Mouse (Mus musculus): ENCODE data around the gene Shpk.

- TF ChIP-seq POLR2AphosphoS2 (IDR thresholded peaks at IDR 0.05; ENCODE audit: insufficient read length, low read depth) (no peak), USF1 (IDR thresholded peaks at IDR 0.05; ENCODE audit: low read depth) (no peak), MAX (IDR thresholded peaks at IDR 0.05; ENCODE audit: low read depth) (no peak), E2F4 (IDR thresholded peaks at IDR 0.05; ENCODE audit: insufficient read depth) (no peak), POLR2A (IDR thresholded peaks at IDR 0.05; ENCODE audit: insufficient read length, low read depth) (no peak), MYOG (IDR thresholded peaks at IDR 0.05; ENCODE audit: control insufficient read depth in 1 of 3, insufficient read depth in 1 of 3, insufficient read length in 2 of 3, low read depth in 2 of 3) (no peak), SRF (IDR thresholded peaks at IDR 0.05; ENCODE audit: control insufficient read depth, insufficient read length, low read depth) (no peak), REST (IDR thresholded peaks at IDR 0.05; ENCODE audit: insufficient read depth, insufficient read length) (no peak), TCF12 (IDR thresholded peaks at IDR 0.05; ENCODE audit: insufficient read depth, poor library complexity, severe bottlenecking) (no peak), CEBPB (IDR thresholded peaks at IDR 0.05; ENCODE audit: insufficient read depth, poor library complexity, severe bottlenecking) (0 out of 2 replicates have a peak, but pooled peaks have one; percentile 1), MYOD1 (IDR thresholded peaks at IDR 0.05; ENCODE audit: control insufficient read depth in 1 of 3, insufficient read length in 2 of 3, low read depth in 2 of 3) (no peak)
Measured at GRCm38 (mm10) chr11:73175612-73176011, 23.6 kb upstream of the Shpk start.
